Mouse (Mus musculus) limb, embryonic 13.5 days (tissue): ENCODE measurements around the gene Larp1b. TPM values are rescaled to one million over a fixed set of nuclear protein-coding genes. Genes with fewer than 3 reads are reported as not detected.

ENCODE experiments used
- ATAC-seq: fragments of 200-750 bp; cut with Nextera tagmentation; 2 replicates; pipeline ENCODE4 v1.8.0; 2017; ENCODE audit warnings: low read depth, moderate number of reproducible peaks, moderate TSS enrichment; ENCODE audit not compliant: low FRiP score
- H3K27ac ChIP-seq: fragments of 300-500 bp; sonication (generic); 2 replicates; pipeline ENCODE4 v1.5.1; 2015; ENCODE audit warnings: inconsistent platforms, mild to moderate bottlenecking, moderate library complexity
- H3K27me3 ChIP-seq: fragments of 300-500 bp; sonication (generic); 2 replicates; pipeline ENCODE4 v1.6.1; 2015; ENCODE audit warnings: mild to moderate bottlenecking, inconsistent platforms
- H3K36me3 ChIP-seq: fragments of 300-500 bp; sonication (generic); 2 replicates; pipeline ENCODE4 v1.6.1; 2015; ENCODE audit warnings: inconsistent platforms, mild to moderate bottlenecking, moderate library complexity
- H3K4me1 ChIP-seq: fragments of 300-500 bp; sonication (generic); 2 replicates; pipeline ENCODE4 v1.6.1; 2015; ENCODE audit warnings: inconsistent platforms
- H3K4me2 ChIP-seq: fragments of 300-500 bp; sonication (generic); replicated peaks from 2 replicates; pipeline ENCODE4 v1.6.1; 2015; ENCODE audit warnings: inconsistent platforms, mild to moderate bottlenecking, moderate library complexity
- H3K4me3 ChIP-seq: fragments of 300-500 bp; sonication (generic); 2 replicates; pipeline ENCODE4 v1.5.1; 2015; ENCODE audit warnings: moderate library complexity, mild to moderate bottlenecking, inconsistent platforms
- H3K9ac ChIP-seq: fragments of 300-500 bp; sonication (generic); 2 replicates; pipeline ENCODE4 v1.6.1; 2015; ENCODE audit warnings: mild to moderate bottlenecking, inconsistent platforms
- H3K9me3 ChIP-seq: fragments of 300-500 bp; sonication (generic); 2 replicates; pipeline ENCODE4 v1.6.1; 2016; ENCODE audit warnings: inconsistent platforms
- whole genome bisulfite sequencing: fragments of 180-500 bp; shearing (Covaris S2); methylation state at CpG from one replicate; pipeline ENCODE4 v1.1.7; 2015; 5-methylcytosine and 5-hydroxymethylcytosine counted together
- polyA plus RNA-seq: library from polyadenylated mRNA; unstranded; fragments of >200 nt; fragmentation: Nextera tagmentation; extraction: Ambion mirVana; gene quantifications from 2 replicates; pipeline ENCODE4 v1.2.1, GENCODE M21; 2015

The Larp1b gene
- polyA plus RNA-seq, 1 experiment from 2014 or later, result 1.5 TPM

DNA sequence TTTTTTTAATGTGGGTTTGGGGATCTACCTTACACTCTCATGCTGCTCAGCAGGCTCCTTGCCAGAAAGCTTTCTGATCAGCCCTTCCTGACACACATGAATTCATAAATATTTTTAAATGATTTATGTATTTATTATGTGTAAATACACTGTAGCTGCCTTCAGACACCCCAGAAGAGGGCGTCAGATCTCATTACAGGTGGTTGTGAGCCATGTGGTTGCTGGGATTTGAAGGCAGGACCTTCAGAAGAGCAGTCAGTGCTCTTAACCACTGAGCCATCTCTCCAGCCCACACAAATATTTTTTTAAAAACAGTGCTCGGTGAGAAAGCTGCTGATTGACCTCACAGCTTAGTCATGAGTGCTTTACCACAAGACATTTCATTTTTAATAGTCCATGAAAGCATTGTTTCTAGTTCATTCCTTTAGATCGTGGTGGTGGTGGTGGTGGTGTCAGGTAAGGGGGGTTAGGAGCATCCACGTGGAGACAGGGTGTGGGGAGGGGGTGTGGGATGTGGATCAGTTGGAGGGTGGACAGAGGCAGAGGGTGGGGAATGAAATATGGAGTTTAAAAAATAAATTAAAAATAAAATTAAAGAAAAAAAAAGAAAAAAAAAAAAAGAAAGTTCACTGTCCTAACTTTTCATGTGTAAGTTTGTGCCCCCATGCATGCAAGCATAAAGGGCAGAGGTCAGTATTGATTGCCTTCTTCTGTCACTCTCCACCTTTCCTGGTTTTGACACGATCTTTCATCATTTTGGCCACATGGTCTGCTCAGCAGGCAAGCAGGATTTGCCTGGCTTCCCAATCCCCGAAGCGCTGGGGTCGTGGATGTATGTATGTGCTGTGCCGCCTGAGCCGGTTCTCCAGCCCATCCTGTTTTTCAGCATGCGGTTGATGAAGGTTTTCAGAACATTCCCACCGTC lies 81.9 kb downstream of the Larp1b start:
- no peak overlapping the region for H3K27ac ChIP-seq
- ATAC-seq, result no peak
- no peak overlapping the region for H3K4me2 ChIP-seq
- H3K36me3 ChIP-seq, result no peaks in the 10 kb centered on the region
- H3K4me3 ChIP-seq, result no peak overlapping the region
- H3K9me3 ChIP-seq, result no peaks in the 10 kb centered on the region
- H3K9ac ChIP-seq, result no peak overlapping the region
- no peaks in the 10 kb centered on the region for H3K27me3 ChIP-seq
- WGBS, result 75% methylated on average over 12 of the region's 12 CpGs
- H3K4me1 ChIP-seq, result no peaks in the 10 kb centered on the region

DNA sequence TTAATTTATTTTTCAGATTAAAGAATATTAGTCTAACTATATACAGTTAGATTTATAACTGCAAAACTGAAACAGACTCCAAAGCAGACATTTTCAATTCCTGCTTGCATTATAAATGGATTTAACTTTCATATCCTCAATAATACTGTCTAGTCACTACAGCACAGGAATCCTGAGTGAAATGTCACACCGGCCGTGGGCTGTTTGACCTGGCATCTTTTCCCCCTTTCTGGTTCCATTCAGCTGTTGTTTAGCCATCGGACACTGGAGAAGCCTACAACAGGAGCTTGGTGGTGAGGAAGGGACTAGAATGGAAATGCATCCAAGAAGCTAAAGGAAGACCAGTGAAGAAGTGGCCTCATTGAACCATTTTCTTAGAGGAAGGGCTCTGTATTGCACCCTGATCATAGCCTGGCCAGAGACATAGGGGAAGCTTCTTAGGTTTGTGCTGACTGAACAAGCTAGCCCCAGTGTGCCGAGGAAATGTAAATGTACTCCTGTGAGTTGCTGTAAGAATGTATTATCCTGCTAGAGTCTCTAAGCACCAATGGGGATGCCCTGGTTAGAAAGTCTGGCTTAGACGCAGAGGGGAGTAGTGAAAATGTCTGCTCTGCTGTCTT lies 88.8 kb downstream of the Larp1b start:
- Histone ChIP-seq H3K27ac (no peak overlapping the region), H3K27me3 (no peaks in the 10 kb centered on the region), H3K9me3 (no peaks in the 10 kb centered on the region), H3K4me1 (no peaks in the 10 kb centered on the region), H3K4me3 (no peak overlapping the region), H3K36me3 (no peaks in the 10 kb centered on the region), H3K9ac (no peak overlapping the region), H3K4me2 (no peak overlapping the region)
- 78% methylated on average over 5 of the region's 5 CpGs for WGBS
- no peak for ATAC-seq

DNA sequence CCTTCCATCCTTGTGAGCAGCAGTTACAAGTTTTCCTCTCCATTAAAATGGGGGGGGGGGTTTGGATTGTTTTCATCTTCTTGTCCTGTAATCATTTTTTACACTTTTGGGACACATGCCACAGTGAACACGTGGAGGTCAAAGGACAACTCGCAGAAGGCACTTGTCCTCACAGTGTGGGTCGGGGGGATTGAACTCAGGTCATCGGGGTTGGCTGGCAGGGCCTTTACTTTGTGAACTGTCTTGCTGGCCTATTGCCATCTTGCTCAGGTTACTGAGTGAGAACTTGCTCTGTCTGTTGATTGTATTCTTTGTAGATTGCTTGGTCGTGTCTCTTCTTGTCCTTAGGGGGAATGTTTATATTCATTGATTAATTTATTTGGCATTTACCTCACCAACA lies 91.6 kb downstream of the Larp1b start:
- Histone ChIP-seq H3K27ac (no peak overlapping the region), H3K4me2 (no peak overlapping the region), H3K9ac (no peak overlapping the region), H3K4me1 (no peaks in the 10 kb centered on the region), H3K4me3 (no peak overlapping the region), H3K9me3 (no peaks in the 10 kb centered on the region), H3K36me3 (no peaks in the 10 kb centered on the region), H3K27me3 (no peaks in the 10 kb centered on the region)
- ATAC-seq, result no peak
- 67% methylated on average over 5 of the region's 5 CpGs for WGBS

DNA sequence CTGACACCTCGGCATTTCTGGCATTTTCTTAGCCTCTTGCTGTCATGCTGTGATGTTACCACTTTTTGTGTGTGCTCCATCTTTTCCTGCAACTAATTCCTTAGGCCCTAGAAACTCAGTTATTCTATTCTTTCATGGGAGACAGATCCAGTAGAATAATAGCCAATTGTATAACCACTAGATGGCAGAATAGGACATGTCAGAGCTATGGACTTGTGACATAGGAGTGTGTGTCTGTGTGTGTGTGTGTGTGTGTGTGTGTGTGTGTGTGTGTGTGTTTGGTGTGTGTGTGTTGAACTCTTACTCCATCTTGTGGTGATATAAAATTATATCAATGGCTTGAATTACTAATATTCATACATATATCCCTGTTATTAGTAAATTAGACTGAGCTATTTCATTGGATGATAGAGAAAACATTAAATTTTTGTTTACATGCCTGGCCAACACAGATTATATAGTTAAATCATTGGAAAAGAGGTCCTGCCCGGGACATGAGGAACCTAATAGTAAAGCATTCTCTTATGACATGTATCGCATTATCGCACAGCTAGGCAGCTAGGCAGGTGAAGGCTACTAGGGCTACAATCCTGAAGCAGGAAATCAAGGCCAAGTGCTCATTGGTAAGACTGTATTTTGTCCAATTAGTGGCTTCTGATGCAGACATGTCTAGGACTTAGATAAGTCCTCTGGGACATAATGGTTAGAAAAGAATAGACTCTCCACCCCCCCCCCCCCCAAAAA lies 92.7 kb downstream of the Larp1b start:
- ATAC-seq, result no peak; the same call in 1 of the 2 replicates
- WGBS, result 83% methylated on average over 4 of the region's 4 CpGs
- no peaks in the 10 kb centered on the region for H3K9me3 ChIP-seq

DNA sequence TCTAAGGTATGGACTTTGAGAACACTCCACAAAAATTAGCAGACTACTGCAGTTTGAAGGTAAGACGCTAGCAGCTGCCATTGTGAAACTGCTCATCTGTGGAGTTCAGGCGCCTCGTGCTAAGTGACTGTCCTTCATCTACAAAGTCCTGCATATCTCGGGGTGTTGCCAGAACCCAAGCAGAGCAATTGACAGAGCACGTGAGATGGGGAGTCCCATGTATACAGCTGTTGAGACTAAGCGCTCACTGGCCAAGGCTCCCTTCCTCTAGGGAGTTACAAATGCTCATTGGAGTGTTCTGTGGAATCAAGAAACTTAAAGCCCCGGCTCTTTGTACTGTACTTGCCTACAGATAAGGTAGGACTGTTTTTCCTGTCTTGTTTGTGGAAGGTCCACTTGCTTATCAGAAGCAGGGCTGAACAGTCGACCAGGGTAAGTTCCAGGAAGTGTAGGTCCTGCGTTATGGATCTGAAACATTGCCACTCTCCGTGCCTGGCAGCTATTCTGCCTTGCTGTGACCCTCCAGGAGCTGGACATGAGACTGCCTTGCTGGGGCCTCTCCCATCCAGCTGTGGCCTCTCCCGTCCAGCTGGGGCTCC lies 94.2 kb downstream of the Larp1b start:
- Histone ChIP-seq H3K9me3 (no peaks in the 10 kb centered on the region), H3K9ac (no peak overlapping the region), H3K36me3 (no peaks in the 10 kb centered on the region), H3K27me3 (no peaks in the 10 kb centered on the region), H3K4me2 (no peak overlapping the region), H3K4me1 (no peaks in the 10 kb centered on the region), H3K27ac (no peak overlapping the region), H3K4me3 (no peak overlapping the region)
- ATAC-seq, result no peak
- 71% methylated on average over 11 of the region's 11 CpGs for WGBS

More for the DNA sequence above, 92.7 kb downstream of the Larp1b start:
- Histone ChIP-seq H3K27me3 (no peaks in the 10 kb centered on the region), H3K4me3 (no peak overlapping the region), H3K27ac (no peak overlapping the region), H3K4me2 (no peak overlapping the region), H3K4me1 (no peaks in the 10 kb centered on the region), H3K9ac (no peak overlapping the region), H3K36me3 (no peaks in the 10 kb centered on the region)

DNA sequence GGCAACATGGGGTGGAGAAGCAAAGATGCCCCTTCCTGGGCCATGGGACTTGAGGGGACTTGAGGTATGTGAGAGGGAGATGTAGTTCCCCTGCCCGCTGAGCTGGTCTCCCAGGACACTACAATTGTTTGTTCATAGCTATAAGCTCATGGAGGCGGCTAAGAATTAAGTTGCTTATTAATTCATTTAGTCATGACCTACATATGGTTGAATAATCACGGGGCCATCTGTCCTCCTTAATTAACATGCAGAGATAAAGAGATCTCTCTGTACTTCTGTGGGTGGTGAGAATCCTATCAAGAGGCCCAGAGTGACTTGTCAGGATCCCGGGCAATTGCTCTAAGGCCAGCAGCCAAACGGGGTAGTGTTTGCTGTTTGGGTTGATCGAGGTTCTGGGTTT lies 98.2 kb downstream of the Larp1b start:
- Histone ChIP-seq H3K4me2 (no peak overlapping the region), H3K36me3 (no peaks in the 10 kb centered on the region), H3K9ac (no peak overlapping the region), H3K9me3 (no peaks in the 10 kb centered on the region), H3K4me3 (no peak overlapping the region), H3K4me1 (no peaks in the 10 kb centered on the region), H3K27ac (no peak overlapping the region), H3K27me3 (no peaks in the 10 kb centered on the region)
- 85% methylated on average over 6 of the region's 6 CpGs for WGBS
- no peak for ATAC-seq

DNA sequence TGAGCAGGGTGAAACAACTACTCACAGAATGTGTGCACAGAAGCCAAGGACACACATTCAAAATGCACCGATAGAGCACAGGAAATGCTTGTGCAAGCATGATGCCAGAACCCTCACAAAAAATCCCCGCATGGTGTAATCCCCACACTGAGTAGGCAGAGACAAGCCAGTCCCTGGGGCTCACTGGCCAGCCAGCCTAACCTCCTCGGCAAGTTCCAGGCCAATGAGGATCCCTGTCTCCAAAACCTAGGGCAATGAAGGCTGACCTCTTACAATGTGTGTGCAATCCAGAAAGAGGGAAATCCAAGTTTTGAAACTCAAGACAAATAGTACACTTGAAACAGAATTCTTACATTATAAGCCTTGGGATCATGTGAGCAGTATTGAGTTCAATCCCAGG lies 103.7 kb downstream of the Larp1b start:
- ATAC-seq, result no peak
- Histone ChIP-seq H3K27ac (no peak overlapping the region), H3K9ac (no peak overlapping the region), H3K36me3 (no peaks in the 10 kb centered on the region), H3K4me2 (no peak overlapping the region), H3K27me3 (no peaks in the 10 kb centered on the region), H3K4me3 (no peak overlapping the region), H3K9me3 (no peaks in the 10 kb centered on the region; the same call in 1 of the 2 replicates), H3K4me1 (no peaks in the 10 kb centered on the region)
- 96% methylated on average over 3 of the region's 3 CpGs for WGBS

DNA sequence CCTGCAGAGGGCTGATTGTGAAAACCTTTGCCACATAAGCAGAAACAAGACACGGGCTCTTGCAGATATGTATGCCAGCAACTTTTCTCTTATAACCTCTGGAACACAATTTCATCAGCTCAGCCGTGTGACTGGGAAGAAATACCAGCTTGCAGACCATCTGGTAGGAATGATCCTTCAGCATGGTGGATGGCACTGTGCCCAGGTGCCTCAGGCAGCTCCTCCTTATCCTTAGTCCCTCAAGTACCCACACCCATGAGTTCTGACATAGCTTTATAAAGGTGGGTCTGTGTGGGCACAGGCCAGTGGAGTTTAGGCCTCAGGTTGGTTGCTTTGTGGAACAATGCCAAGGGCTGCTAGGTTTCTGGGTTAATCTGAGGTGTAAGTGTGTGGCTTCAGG lies 108.8 kb downstream of the Larp1b start:
- Histone ChIP-seq H3K9me3 (no peaks in the 10 kb centered on the region; the same call in 1 of the 2 replicates), H3K36me3 (peaks cover 5% of the 10 kb centered on the region; the same call in 1 of the 2 replicates), H3K27ac (no peak overlapping the region), H3K4me2 (no peak overlapping the region), H3K4me3 (no peak overlapping the region), H3K9ac (no peak overlapping the region), H3K4me1 (no peaks in the 10 kb centered on the region), H3K27me3 (no peaks in the 10 kb centered on the region)
- ATAC-seq, result no peak
- WGBS, result 84% methylated on average over 2 of the region's 2 CpGs

DNA sequence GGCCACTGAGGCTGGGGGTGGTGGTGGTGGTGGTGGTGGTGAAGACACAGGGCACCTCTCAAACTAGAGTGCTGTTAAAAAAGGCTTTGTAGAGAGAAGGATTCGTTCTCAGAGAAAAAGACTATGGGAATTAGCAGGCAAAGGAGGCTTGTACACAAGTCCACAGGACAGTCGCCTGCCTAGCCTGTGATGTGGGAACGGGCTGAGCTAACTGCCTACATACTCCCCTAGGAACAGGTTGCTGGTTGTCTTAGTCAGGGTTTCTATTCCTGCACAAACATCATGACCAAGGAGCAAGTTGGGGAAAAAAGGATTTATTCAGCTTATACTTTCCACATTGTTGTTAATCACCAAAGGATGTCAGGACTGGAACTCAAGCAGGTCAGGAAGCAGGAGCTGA lies 109.6 kb downstream of the Larp1b start:
- 92% methylated on average over 3 of the region's 3 CpGs for WGBS
- H3K9me3 ChIP-seq, result no peaks in the 10 kb centered on the region; the same call in 1 of the 2 replicates

DNA sequence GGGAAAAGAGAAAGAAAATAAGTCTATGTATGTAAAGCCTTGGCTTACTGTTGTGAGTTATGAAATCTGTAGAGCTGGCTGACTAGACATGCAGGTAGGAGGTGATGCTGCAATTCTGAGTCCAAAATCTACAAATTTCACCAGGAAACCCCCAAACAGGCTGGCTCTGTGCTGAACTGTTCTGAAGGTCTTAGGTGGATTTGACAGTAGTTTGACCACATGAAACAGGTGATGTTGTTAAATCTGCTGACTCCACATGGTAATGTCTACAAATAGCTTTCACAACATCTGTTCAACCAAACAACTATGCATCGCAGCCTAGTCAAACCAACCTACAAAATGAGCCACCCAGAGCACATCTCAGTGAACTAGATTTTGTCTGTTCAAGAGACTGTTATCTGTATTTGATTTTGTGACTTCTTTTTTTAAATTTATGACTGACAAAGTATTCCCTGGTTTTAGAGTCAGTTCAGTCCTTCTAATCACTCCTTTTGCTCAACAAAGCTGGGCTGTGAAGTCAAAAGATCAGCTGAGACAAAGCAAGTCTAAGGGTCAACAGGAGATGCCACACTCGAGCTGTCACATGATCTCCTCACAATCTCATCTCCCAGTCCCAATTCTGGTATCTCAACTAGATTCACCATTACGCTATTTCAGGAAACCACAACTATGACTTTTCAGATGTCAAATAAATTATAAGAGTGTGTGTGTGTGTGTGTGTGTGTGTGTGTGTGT lies 112.4 kb downstream of the Larp1b start:
- Histone ChIP-seq H3K9ac (no peak overlapping the region), H3K4me2 (no peak overlapping the region), H3K9me3 (no peaks in the 10 kb centered on the region), H3K27me3 (no peaks in the 10 kb centered on the region), H3K4me1 (no peaks in the 10 kb centered on the region), H3K27ac (no peak overlapping the region), H3K4me3 (no peak overlapping the region), H3K36me3 (peaks cover 40% of the 10 kb centered on the region)
- ATAC-seq, result no peak
- 87% methylated on average over 3 of the region's 3 CpGs for WGBS

More for the DNA sequence above, 109.6 kb downstream of the Larp1b start:
- no peak overlapping the region for H3K4me2 ChIP-seq
- no peaks in the 10 kb centered on the region for H3K4me1 ChIP-seq
- no peaks in the 10 kb centered on the region for H3K27me3 ChIP-seq
- ATAC-seq, result no peak
- peaks cover 14% of the 10 kb centered on the region for H3K36me3 ChIP-seq
- no peak overlapping the region for H3K4me3 ChIP-seq
- no peak overlapping the region for H3K27ac ChIP-seq
- H3K9ac ChIP-seq, result no peak overlapping the region

DNA sequence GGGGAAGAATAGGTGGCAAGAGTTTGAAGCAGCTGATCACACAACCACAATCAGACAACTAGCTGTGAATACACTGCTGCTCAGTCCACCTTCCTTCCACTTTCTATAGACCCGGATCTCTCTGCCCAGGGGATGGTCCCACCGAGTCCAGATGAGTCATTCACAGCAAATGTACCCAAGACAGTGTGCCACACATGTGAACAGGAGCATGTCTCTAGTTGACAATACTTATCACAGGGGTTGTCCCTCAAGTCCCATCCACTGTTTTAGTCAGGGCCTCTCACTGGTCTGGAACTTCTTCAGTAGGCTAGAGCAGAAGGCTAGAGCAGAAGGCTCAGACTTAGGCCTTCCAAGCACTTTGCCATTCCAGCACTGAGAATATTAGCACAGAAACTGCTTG lies 113.1 kb downstream of the Larp1b start:
- Histone ChIP-seq H3K27ac (no peak overlapping the region), H3K9ac (no peak overlapping the region), H3K4me3 (no peak overlapping the region), H3K4me2 (no peak overlapping the region), H3K4me1 (no peaks in the 10 kb centered on the region), H3K36me3 (peaks cover 47% of the 10 kb centered on the region), H3K9me3 (no peaks in the 10 kb centered on the region), H3K27me3 (no peaks in the 10 kb centered on the region)
- WGBS, result 90% methylated on average over 2 of the region's 2 CpGs
- no peak for ATAC-seq
